Mouse (Mus musculus) mouse trophoblast stem cell (cell line): ENCODE data around the gene Agt.

Experiments
- in situ Hi-C, 2 experiments: fragments of 300-500 bp; cut with MseI, MboI; formaldehyde crosslinking; loops; 2 replicates in 1 of 2; 3 replicates in 1 of 2; pipeline ENCODE4 v1.15.1; 2025

The Agt gene

DNA sequence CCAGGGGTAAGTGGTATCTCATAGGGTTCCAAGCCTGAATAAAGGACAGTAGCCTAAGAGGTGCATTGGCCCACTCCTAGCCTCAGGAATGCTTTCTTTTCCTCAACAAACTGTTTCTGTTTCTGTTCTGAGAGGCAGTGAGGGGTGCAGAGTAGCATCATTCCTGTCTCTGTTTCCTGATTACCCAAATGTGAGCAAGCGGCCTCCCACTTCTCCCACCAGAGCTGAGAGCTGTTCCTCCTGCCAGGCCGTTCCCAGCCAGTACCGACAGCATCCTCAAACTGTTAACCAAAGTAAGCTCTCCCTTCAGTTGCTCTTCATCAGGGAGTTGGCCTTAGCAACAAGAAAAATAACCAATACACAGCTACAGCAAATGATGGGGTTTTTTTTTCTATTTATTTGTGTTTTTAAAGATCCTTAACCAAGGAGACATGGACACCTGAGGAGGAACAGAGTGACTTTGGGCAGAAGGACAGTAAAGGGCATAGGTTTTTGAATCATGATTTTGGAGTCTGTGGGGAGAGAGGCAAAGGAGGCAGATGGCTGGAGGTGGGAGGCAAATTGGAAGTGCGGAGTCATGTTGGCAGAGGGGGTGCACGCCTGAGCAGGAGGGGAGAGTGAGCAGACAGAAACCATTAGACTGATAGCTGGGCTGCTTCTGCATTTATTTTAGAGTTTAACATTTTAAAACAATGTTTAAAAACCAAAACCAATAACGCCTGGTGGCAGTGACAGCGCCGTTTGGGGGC lies 61.8 kb downstream of the Agt start:
- in situ Hi-C loops, result no loop called here
